Mouse (Mus musculus): Measurements from ENCODE around the gene Zc3h12a. TPM values are rescaled to one million over a fixed set of nuclear protein-coding genes. Genes with fewer than 3 reads are reported as not detected.

Gene Zc3h12a
- 0.57 and 0.85 TPM in 2 replicates for polyA plus RNA-seq (2012; rRNA removed)

- TF ChIP-seq POLR2A (IDR thresholded peaks at IDR 0.05; ENCODE audit: borderline replicate concordance, extremely low read depth, insufficient read depth, insufficient read length, poor library complexity, severe bottlenecking) (no peak), CTCF (IDR thresholded peaks at IDR 0.05; ENCODE audit: borderline replicate concordance, extremely low read depth, insufficient read depth, insufficient read length) (no peak)
- DNase-seq (ENCODE audit: low read depth) = peak; percentile 87
Measured at GRCm38 (mm10) chr4:125127305-125128084, at the start of gene Zc3h12a. Zc3h12a (minus strand) TSS chr4:125127840.

DNA sequence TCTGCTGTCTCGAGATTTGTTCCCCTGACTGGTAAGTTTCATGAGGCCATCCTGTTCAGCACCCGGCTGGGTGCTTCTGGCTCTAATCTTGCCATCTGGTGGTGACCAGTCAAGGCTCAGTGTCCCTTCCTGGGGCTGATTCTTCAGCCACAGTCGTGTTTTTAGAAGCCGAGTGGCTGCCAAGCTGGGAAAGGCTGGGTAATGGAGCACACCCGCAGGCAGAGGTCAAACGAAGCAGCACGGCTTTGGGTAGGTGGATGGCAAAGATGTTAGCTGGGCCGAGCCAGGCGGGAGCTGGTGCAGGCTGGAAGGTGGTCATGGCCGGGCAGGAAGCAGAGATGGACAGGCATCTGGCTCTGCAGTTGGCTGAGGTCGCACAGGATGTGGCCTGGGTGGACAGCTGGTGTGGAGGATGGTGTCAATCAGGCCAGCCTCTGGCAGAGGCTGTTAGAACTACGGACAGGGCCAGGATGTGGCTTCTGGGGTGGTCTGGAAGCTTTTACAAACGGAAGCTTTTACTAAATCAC, 49.1 kb upstream of the Zc3h12a start:
- TF ChIP-seq POLR2A (IDR thresholded peaks at IDR 0.05; ENCODE audit: borderline replicate concordance, extremely low read depth, insufficient read depth, insufficient read length, poor library complexity, severe bottlenecking) (no peak), CTCF (IDR thresholded peaks at IDR 0.05; ENCODE audit: borderline replicate concordance, extremely low read depth, insufficient read depth, insufficient read length) (no peak)
- DNase-seq (ENCODE audit: low read depth) = no peak

GRCm38 (mm10) chr4:125176190-125176589, 48.5 kb upstream of the Zc3h12a start:
- DNase-seq (ENCODE audit: low read depth) = no peak
- TF ChIP-seq POLR2A (IDR thresholded peaks at IDR 0.05; ENCODE audit: borderline replicate concordance, extremely low read depth, insufficient read depth, insufficient read length, poor library complexity, severe bottlenecking) = no peak
- TF ChIP-seq CTCF (IDR thresholded peaks at IDR 0.05; ENCODE audit: borderline replicate concordance, extremely low read depth, insufficient read depth, insufficient read length) = no peak

DNA sequence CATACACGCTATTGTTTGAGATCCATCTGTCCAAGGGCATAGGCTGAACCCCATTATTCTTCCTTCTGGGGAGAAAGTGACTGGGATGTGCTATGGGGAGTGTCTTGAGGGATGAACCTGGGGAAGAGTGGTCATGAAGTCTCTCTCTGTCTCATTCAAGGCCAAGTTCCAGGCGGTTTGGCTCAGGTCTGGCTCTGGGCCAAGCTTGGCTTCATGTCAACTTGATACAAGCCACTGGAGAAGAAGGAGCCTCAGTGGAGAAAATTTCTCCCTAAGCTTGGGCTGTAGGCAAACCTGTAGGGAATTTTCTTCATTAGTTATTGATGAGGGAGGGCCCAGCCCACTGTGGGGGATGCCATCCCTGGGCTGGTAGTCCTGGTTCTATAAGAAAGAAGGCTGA, 48.0 kb upstream of the Zc3h12a start:
- TF ChIP-seq CTCF (IDR thresholded peaks at IDR 0.05; ENCODE audit: borderline replicate concordance, extremely low read depth, insufficient read depth, insufficient read length) (no peak), POLR2A (IDR thresholded peaks at IDR 0.05; ENCODE audit: borderline replicate concordance, extremely low read depth, insufficient read depth, insufficient read length, poor library complexity, severe bottlenecking) (no peak)
- DNase-seq (ENCODE audit: low read depth) = peak; percentile 56

DNA sequence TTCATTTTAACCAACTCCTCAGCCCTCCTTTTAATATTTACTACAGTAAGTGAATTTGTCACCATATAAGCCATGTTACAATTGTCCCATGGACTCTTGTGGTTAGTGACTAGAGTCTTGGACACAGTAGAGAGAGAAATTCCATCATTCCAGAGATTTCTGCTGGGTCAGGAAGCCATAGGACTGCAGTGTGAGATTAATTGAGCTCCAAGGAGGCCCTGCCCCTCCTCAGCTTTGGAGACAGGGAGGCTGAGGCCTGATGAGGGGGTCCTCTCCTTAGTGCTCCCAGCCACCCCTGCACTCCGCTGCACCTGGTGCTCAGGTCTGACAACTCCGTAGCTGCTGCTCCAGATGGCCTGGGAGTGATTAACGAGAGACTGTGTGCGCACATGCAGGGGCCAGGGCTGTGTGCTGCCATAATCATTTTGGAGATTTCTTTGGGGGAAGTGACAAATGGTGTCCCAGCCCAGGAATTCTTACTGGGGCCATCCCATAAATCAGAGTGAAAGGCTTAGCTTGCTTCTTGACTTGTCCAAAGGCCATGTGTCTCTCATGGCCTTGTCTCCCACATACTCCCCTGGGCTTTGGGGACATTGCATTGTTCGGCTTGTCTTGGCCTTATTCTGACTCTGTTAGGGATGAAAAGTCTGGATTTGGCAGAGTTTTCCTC, 47.0 kb upstream of the Zc3h12a start:
- no peak for DNase-seq (ENCODE audit: low read depth)
- TF ChIP-seq POLR2A (IDR thresholded peaks at IDR 0.05; ENCODE audit: borderline replicate concordance, extremely low read depth, insufficient read depth, insufficient read length, poor library complexity, severe bottlenecking) = no peak
- TF ChIP-seq CTCF (IDR thresholded peaks at IDR 0.05; ENCODE audit: borderline replicate concordance, extremely low read depth, insufficient read depth, insufficient read length) = no peak

- DNase-seq (ENCODE audit: low read depth) = no peak
- TF ChIP-seq CTCF (IDR thresholded peaks at IDR 0.05; ENCODE audit: borderline replicate concordance, extremely low read depth, insufficient read depth, insufficient read length) (no peak), POLR2A (IDR thresholded peaks at IDR 0.05; ENCODE audit: borderline replicate concordance, extremely low read depth, insufficient read depth, insufficient read length, poor library complexity, severe bottlenecking) (no peak)
Measured at GRCm38 (mm10) chr4:125173150-125173549, 45.5 kb upstream of the Zc3h12a start.

- DNase-seq (ENCODE audit: low read depth) = no peak
Measured at GRCm38 (mm10) chr4:125172736-125173135, 45.1 kb upstream of the Zc3h12a start.

DNA sequence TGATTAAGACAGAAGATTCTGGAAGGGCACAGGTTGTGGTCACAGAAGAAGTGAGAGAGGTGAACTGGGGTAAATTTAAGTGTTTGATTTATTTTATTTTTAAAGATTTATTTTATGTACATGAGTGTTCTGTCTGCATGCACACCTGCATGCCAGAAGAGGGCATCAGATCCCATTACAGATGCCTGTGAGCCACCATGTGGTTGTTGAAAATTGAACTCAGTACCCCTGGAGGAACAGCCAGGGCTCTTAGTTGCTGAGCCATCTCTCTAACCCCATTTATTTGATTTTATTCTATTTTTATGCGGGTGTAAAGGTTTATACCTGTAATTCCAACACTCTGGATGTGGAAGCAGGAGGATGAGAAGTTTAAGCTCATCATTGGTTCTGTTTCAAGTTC, 40.1 kb upstream of the Zc3h12a start:
- TF ChIP-seq POLR2A (IDR thresholded peaks at IDR 0.05; ENCODE audit: borderline replicate concordance, extremely low read depth, insufficient read depth, insufficient read length, poor library complexity, severe bottlenecking) (no peak), CTCF (IDR thresholded peaks at IDR 0.05; ENCODE audit: borderline replicate concordance, extremely low read depth, insufficient read depth, insufficient read length) (peak; percentile 23; the same call in 1 of the 2 replicates)
- DNase-seq (ENCODE audit: low read depth) = no peak

More at GRCm38 (mm10) chr4:125172736-125173135, 45.1 kb upstream of the Zc3h12a start:
- no peak for TF ChIP-seq POLR2A (IDR thresholded peaks at IDR 0.05; ENCODE audit: borderline replicate concordance, extremely low read depth, insufficient read depth, insufficient read length, poor library complexity, severe bottlenecking)
- TF ChIP-seq CTCF (IDR thresholded peaks at IDR 0.05; ENCODE audit: borderline replicate concordance, extremely low read depth, insufficient read depth, insufficient read length) = no peak

DNA sequence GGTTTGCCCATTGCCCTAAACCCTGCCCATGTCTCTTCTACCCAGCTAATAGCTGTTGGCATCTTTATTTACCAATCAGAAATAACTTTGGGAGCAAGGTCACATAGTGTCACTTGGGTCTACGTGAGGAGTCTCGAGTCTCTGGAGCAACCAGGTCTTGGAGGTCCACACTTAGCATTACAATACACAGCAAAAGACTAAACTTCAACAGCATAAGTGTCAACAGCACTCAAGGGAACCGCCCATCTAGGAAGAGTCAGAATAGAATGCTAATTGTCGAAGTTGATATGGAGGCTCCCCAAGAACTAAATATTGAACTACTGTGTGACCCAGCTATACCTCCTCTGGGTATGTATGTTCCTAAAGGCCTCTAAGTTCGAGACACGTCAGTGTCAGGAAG, 37.2 kb upstream of the Zc3h12a start:
- TF ChIP-seq CTCF (IDR thresholded peaks at IDR 0.05; ENCODE audit: borderline replicate concordance, extremely low read depth, insufficient read depth, insufficient read length) = no peak
- no peak for TF ChIP-seq POLR2A (IDR thresholded peaks at IDR 0.05; ENCODE audit: borderline replicate concordance, extremely low read depth, insufficient read depth, insufficient read length, poor library complexity, severe bottlenecking)

GRCm38 (mm10) chr4:125162701-125163100, 35.1 kb upstream of the Zc3h12a start:
- no peak for DNase-seq (ENCODE audit: low read depth)
- TF ChIP-seq CTCF (IDR thresholded peaks at IDR 0.05; ENCODE audit: borderline replicate concordance, extremely low read depth, insufficient read depth, insufficient read length) = no peak
- no peak for TF ChIP-seq POLR2A (IDR thresholded peaks at IDR 0.05; ENCODE audit: borderline replicate concordance, extremely low read depth, insufficient read depth, insufficient read length, poor library complexity, severe bottlenecking)

More for the DNA sequence above, 37.2 kb upstream of the Zc3h12a start:
- DNase-seq (ENCODE audit: low read depth) = no peak

DNA sequence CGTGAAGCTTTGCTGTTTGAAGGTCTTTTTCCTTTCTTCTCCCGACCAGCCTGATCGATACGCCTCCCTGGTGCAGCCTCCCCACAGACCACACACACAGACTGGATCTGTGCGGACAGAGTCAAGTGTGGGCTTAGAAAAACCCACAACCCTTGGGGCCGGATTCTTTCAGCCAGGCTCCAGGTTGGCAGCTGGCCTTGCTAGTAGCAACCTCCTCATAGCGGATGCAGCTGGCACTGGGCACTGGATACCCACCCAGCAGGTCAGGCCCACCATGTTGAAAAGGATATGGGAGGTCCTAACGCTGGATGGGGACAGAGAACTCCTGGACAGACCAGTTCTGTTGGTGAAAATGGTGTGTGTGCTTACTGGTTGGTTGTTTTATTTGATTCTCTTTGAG, 33.8 kb upstream of the Zc3h12a start:
- TF ChIP-seq CTCF (IDR thresholded peaks at IDR 0.05; ENCODE audit: borderline replicate concordance, extremely low read depth, insufficient read depth, insufficient read length) (no peak), POLR2A (IDR thresholded peaks at IDR 0.05; ENCODE audit: borderline replicate concordance, extremely low read depth, insufficient read depth, insufficient read length, poor library complexity, severe bottlenecking) (no peak)
- DNase-seq (ENCODE audit: low read depth) = no peak
